Mouse (Mus musculus): ENCODE results near the gene Nkx6-1. TPM values are rescaled to one million over a fixed set of nuclear protein-coding genes. Genes with fewer than 3 reads are reported as not detected.
A peak's percentile ranks its signal among the peaks of the same experiment; 100 is the strongest.

Nkx6-1 gene
- polyA plus RNA-seq, 1 experiment from 2014 or later = 0.14 TPM

DNA sequence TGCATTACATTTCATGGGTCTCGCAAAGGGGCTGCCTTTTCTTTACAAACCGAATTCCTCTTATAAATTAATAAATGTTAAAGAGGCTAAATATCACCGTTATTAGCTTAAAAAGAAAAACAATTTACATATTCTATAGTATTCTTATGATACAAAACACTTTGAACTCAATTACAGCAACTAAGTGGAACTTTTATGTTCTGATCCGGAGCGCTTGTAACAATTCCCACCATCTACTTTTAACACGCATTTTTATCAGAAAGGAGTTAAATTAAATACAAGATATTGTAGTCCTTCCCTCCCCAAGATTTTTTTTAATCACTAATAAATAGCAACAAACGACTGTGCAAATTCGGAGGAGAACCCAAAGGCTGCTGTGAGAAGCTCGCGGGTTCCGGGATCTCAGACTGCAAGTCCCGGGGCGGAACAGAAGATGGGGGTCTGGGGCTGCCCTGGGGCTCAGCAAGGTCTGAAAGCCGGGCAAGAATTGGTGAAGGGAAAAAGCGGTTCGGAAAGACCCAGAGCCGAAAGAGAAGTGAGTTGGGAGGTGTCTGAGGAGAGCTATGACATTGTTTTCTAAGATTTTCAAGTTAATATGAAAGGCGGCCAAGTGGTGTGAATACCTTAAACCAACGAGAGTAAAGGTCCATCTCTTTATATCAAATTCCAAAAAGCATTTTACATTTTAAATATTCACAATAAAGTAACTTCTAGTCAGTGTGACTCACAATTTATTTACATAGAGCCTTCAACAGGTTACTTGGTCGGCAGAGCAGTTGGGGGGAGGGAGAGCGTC, 6.4 kb downstream of the Nkx6-1 start:
- Histone ChIP-seq H3K27ac (no peak overlapping the region), H3K4me3 (no peak overlapping the region), H3K4me2 (replicated peaks) (no peak overlapping the region; the same call in 1 of the 2 replicates), H3K4me1 (peaks cover 7% of the 10 kb centered on the region), H3K9me3 (no peaks in the 10 kb centered on the region), H3K36me3 (no peaks in the 10 kb centered on the region), H3K27me3 (peaks cover 94% of the 10 kb centered on the region), H3K9ac (no peak overlapping the region)
- WGBS = 1% methylated on average over 21 of the region's 21 CpGs
- no peak for ATAC-seq (ENCODE audit: low FRiP score, low read depth)

DNA sequence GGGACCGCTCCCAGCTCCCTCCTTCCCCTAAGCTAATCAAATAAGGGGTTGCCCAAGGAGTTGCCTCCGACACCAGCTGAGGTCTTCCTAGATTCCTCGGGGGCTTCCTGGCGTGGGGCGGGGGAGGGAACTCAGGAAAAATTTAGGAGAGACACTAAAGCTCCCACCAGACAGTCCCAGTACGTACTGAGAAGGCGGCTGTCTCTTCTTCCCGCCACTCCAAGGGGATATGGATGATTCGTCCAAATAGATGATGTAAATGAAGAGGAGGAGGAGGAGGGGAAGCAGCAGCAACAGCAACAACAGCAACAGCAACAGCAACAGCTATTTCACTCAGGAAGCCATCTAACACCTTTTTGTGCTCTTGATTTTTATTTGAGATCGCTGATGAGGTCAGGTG, 7.1 kb downstream of the Nkx6-1 start:
- H3K9me3 ChIP-seq = no peaks in the 10 kb centered on the region
- peaks cover 6% of the 10 kb centered on the region for H3K4me1 ChIP-seq
- 1% methylated on average over 10 of the region's 10 CpGs for WGBS
- ATAC-seq (ENCODE audit: low FRiP score, low read depth) = no peak
- H3K9ac ChIP-seq = no peak overlapping the region
- no peak overlapping the region for H3K4me3 ChIP-seq
- H3K36me3 ChIP-seq = no peaks in the 10 kb centered on the region
- H3K4me2 ChIP-seq (replicated peaks) = no peak overlapping the region
- H3K27ac ChIP-seq = no peak overlapping the region
- H3K27me3 ChIP-seq = peaks cover 94% of the 10 kb centered on the region

DNA sequence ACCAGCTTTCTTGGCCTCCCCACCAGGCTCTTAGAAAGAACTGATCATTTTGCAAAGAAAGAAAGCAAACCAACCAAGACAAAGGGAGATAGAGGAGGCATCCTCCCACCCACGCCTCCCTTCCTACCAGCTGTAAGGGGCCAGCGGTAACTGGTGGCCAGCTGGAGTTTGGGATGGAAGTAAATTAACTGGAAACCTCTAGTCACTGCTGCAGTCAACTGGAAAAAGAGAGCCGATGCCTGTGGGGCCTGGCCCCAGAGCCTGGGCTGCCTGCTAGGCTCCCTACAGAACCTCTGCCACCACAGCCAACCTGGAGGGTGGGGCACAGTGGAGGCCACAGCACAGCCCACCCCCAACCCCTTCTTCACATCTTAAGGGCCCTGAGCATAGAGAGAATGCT, 8.7 kb downstream of the Nkx6-1 start:
- Histone ChIP-seq H3K4me2 (replicated peaks) (no peak overlapping the region), H3K9ac (no peak overlapping the region), H3K27me3 (peaks cover 91% of the 10 kb centered on the region), H3K9me3 (no peaks in the 10 kb centered on the region), H3K27ac (no peak overlapping the region), H3K4me1 (peaks cover 6% of the 10 kb centered on the region), H3K36me3 (no peaks in the 10 kb centered on the region), H3K4me3 (no peak overlapping the region)
- no peak for ATAC-seq (ENCODE audit: low FRiP score, low read depth)
- whole genome bisulfite sequencing = 5% methylated on average over 3 of the region's 3 CpGs

DNA sequence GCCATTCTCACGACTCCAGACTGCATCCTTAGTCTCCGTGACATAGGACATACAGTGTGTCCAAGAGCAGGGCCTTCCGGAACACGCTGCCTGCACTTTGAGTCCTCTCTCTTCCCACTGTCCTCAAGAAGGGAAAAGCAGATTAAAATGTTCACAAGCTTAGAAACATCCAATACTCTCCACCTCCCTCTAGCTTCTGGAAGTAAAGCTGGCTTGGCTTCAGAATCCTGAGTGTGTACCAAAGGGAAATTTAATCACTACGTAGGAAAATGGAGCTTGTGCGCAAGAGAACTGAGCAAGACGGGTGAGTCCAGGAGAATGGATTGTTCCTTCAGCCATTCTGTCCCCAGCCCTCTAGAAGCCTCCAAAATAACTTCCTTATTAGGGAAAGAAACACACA, 9.4 kb downstream of the Nkx6-1 start:
- 58% methylated on average over 7 of the region's 7 CpGs for WGBS
- ATAC-seq (ENCODE audit: low FRiP score, low read depth) = no peak

DNA sequence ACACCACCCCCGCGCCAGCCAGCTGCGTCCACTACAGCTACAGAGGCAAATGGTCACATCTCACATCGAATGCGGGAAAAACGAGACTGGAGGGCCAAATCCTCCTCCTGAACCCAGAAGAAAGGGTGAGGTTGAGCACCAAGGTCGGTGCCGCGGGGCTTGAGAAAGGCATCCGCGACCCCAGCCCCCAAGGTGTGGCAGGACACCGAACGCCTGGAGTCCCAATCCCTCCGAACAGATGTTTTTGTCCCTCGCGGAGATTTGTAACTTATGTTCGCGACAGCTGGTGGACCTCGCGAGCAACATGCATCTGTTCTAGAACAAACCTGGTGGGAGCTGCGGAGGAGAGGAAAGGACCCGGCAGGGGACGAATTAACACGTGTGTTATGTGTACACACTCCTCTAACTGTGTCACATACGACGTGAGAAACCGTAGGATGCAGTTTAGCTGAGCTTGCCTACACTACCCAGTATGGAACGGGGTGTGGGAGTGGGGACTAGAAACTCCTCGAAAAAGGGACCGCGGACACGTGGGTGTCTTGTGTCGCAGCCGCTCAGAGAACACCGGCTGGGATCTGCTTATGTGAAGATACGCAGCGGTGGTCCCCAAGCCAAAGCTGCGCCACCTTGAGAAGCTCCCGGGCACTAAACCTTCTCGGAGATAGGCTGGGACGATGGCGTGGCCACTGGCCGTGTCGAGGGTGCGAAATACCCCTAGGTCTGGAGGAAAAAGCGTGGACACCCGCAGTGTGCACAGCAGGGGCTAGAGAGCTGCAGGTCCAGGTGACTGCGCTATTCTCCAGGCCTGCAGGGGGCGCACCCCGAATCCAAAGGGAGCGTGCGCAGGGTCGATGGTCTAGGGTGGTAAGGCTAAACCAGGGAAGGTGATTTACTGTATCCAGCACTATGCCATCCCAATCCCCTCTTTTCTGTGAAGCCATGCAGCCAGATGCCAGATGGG, 16.8 kb downstream of the Nkx6-1 start:
- H3K4me2 ChIP-seq (replicated peaks) = peak overlapping the region; percentile 44
- peak; percentile 57 for ATAC-seq (ENCODE audit: low FRiP score, low read depth)
- H3K36me3 ChIP-seq = no peaks in the 10 kb centered on the region
- 4% methylated on average over 50 of the region's 53 CpGs for WGBS
- peaks cover 7% of the 10 kb centered on the region for H3K4me1 ChIP-seq
- peaks cover 93% of the 10 kb centered on the region for H3K27me3 ChIP-seq
- no peaks in the 10 kb centered on the region for H3K9me3 ChIP-seq
- H3K9ac ChIP-seq = no peak overlapping the region
- peak overlapping the region; percentile 20 for H3K4me3 ChIP-seq
- no peak overlapping the region for H3K27ac ChIP-seq

More for the DNA sequence above, 9.4 kb downstream of the Nkx6-1 start:
- H3K4me1 ChIP-seq = peaks cover 6% of the 10 kb centered on the region
- H3K9me3 ChIP-seq = no peaks in the 10 kb centered on the region
- no peak overlapping the region for H3K4me2 ChIP-seq (replicated peaks)
- H3K9ac ChIP-seq = no peak overlapping the region
- no peaks in the 10 kb centered on the region for H3K36me3 ChIP-seq
- H3K4me3 ChIP-seq = no peak overlapping the region
- H3K27me3 ChIP-seq = peaks cover 92% of the 10 kb centered on the region
- H3K27ac ChIP-seq = no peak overlapping the region

DNA sequence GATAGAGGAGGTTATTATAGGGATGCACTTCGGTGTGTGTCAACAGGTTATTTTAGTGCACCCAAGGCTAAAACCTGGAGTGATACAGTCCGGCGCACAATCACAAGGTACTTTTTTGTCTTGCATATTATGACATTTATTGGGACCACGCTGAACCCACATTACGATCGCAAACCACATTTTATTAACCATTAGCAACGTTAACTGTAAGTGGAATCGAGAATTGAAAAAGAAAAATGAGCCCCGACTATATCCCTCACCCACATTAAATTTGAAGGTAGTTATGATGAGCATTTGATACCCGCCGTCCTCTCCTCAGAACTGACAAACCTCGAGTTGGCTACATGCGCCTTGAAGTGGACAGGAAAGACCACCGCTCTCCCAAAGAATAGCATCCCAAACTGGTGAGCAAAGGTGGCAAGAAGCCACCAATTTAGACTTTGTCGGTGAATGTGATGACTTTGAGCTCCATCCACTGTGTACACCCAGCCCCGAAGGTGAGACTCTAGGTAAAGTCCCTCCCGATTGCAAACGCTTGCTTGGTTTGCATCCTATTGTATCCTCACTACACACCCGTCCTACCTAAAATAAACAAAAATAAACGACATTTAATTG, 17.7 kb downstream of the Nkx6-1 start:
- 23% methylated on average over 20 of the region's 20 CpGs for WGBS
- no peak for ATAC-seq (ENCODE audit: low FRiP score, low read depth)

DNA sequence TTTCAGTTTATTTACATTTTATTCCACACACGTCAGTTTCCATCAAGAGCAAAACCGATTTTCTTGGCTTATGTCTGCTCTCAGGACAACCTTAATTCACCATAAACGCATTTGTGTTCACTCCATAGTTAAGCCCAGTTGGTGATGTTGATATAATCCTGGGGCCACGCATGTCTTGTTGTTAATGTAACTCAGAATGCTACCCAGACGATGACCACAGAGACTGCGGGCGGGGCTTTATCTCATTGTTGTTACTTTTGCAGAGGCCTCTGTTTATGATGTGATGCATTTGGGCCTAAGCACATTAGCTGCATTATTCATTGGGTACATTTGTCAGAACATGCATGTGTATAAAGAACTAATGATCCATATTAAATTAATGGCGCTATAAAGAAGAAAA, 19.7 kb downstream of the Nkx6-1 start:
- ATAC-seq (ENCODE audit: low FRiP score, low read depth) = no peak

More for the DNA sequence above, 17.7 kb downstream of the Nkx6-1 start:
- H3K27ac ChIP-seq = no peak overlapping the region
- no peaks in the 10 kb centered on the region for H3K9me3 ChIP-seq
- H3K27me3 ChIP-seq = peaks cover 98% of the 10 kb centered on the region
- peak overlapping the region; percentile 44; the same call in 1 of the 2 replicates for H3K4me2 ChIP-seq (replicated peaks)
- H3K36me3 ChIP-seq = no peaks in the 10 kb centered on the region
- H3K9ac ChIP-seq = no peak overlapping the region
- H3K4me3 ChIP-seq = no peak overlapping the region
- peaks cover 7% of the 10 kb centered on the region for H3K4me1 ChIP-seq

DNA sequence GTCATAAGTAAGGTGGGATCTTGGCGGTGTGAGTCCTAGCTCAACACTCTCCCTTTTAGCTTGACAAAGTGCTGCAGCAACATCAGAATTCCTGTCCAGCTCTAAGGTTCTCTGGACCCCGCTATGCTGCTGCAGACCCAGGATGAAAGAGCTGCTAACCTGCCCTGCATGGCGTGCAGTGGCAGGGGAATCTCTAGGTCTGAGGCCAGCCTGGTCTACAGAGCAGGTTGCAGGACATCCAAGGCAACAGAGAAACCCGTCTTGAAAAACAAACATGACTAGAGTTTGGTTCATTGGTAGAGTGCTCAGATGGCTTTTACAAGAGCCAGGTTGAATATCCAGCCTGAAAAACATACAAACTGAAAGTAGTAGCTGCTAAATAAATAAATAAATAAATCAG, 26.7 kb downstream of the Nkx6-1 start:
- no peak for ATAC-seq (ENCODE audit: low FRiP score, low read depth)
- Histone ChIP-seq H3K4me2 (replicated peaks) (no peak overlapping the region), H3K36me3 (no peaks in the 10 kb centered on the region), H3K27me3 (peaks cover 39% of the 10 kb centered on the region), H3K4me1 (no peaks in the 10 kb centered on the region), H3K27ac (no peak overlapping the region), H3K9me3 (no peaks in the 10 kb centered on the region), H3K4me3 (no peak overlapping the region), H3K9ac (no peak overlapping the region)
- WGBS = 88% methylated on average over 4 of the region's 4 CpGs

More for the DNA sequence above, 19.7 kb downstream of the Nkx6-1 start:
- H3K4me1 ChIP-seq = peaks cover 7% of the 10 kb centered on the region
- H3K36me3 ChIP-seq = no peaks in the 10 kb centered on the region
- H3K9ac ChIP-seq = no peak overlapping the region
- 69% methylated on average over 8 of the region's 8 CpGs for WGBS
- no peak overlapping the region for H3K27ac ChIP-seq
- no peaks in the 10 kb centered on the region for H3K9me3 ChIP-seq
- no peak overlapping the region for H3K4me2 ChIP-seq (replicated peaks)
- peaks cover 95% of the 10 kb centered on the region for H3K27me3 ChIP-seq
- no peak overlapping the region for H3K4me3 ChIP-seq

Other genes starting within 250 kb of the Nkx6-1 start
- 1.7 and 1.8 TPM in 2 replicates for gene Cds1, start 100.1 kb upstream of the Nkx6-1 start, polyA plus RNA-seq (2015; fragmentation: Nextera tagmentation; extraction: Ambion mirVana)

All from limb, embryonic 13.5 days (tissue).